Mouse (Mus musculus) lung, embryonic 15.5 days (tissue): Measurements from ENCODE around the gene Tpst2. TPM values are rescaled to one million over a fixed set of nuclear protein-coding genes. Genes with fewer than 3 reads are reported as not detected.

Experiments used
- ATAC-seq: fragments of 200-750 bp; cut with Nextera tagmentation; 2 replicates; pipeline ENCODE4 v1.8.0; 2017; ENCODE audit warnings: moderate number of reproducible peaks, borderline replicate concordance; ENCODE audit not compliant: low FRiP score, low TSS enrichment; ENCODE audit errors: extremely low read depth
- H3K27ac ChIP-seq: fragments of 300-500 bp; sonication (generic); 2 replicates; pipeline ENCODE4 v1.5.1; 2015; ENCODE audit warnings: moderate library complexity, mild to moderate bottlenecking, inconsistent platforms
- H3K27me3 ChIP-seq: fragments of 300-500 bp; sonication (generic); 2 replicates; pipeline ENCODE4 v1.6.1; 2015; ENCODE audit warnings: inconsistent platforms
- H3K36me3 ChIP-seq: fragments of 300-500 bp; sonication (generic); 2 replicates; pipeline ENCODE4 v1.6.1; 2015; ENCODE audit warnings: inconsistent platforms
- H3K4me1 ChIP-seq: fragments of 300-500 bp; sonication (generic); 2 replicates; pipeline ENCODE4 v1.6.1; 2015; ENCODE audit warnings: inconsistent platforms
- H3K4me2 ChIP-seq: fragments of 300-500 bp; sonication (generic); 2 replicates; pipeline ENCODE4 v1.6.1; 2015; ENCODE audit warnings: inconsistent platforms, mild to moderate bottlenecking, moderate library complexity
- H3K4me3 ChIP-seq: fragments of 300-500 bp; sonication (generic); 2 replicates; pipeline ENCODE4 v1.5.1; 2015; ENCODE audit warnings: mild to moderate bottlenecking, inconsistent platforms
- H3K9ac ChIP-seq: fragments of 300-500 bp; sonication (generic); 2 replicates; pipeline ENCODE4 v1.6.1; 2015; ENCODE audit warnings: inconsistent platforms
- H3K9me3 ChIP-seq: fragments of 300-500 bp; sonication (generic); 2 replicates; pipeline ENCODE4 v1.6.1; 2016; ENCODE audit warnings: inconsistent platforms
- WGBS: fragments of 180-500 bp; shearing (Covaris S2); methylation state at CpG from one replicate; pipeline ENCODE4 v1.1.7; 2015; 5-methylcytosine and 5-hydroxymethylcytosine counted together
- polyA plus RNA-seq: library from polyadenylated mRNA; unstranded; fragments of >200 nt; fragmentation: Nextera tagmentation; extraction: Ambion mirVana; gene quantifications from 2 replicates; pipeline ENCODE4 v1.2.1, GENCODE M21; 2015

Gene Tpst2
- polyA plus RNA-seq, 1 experiment from 2014 or later = 61.0 TPM

DNA sequence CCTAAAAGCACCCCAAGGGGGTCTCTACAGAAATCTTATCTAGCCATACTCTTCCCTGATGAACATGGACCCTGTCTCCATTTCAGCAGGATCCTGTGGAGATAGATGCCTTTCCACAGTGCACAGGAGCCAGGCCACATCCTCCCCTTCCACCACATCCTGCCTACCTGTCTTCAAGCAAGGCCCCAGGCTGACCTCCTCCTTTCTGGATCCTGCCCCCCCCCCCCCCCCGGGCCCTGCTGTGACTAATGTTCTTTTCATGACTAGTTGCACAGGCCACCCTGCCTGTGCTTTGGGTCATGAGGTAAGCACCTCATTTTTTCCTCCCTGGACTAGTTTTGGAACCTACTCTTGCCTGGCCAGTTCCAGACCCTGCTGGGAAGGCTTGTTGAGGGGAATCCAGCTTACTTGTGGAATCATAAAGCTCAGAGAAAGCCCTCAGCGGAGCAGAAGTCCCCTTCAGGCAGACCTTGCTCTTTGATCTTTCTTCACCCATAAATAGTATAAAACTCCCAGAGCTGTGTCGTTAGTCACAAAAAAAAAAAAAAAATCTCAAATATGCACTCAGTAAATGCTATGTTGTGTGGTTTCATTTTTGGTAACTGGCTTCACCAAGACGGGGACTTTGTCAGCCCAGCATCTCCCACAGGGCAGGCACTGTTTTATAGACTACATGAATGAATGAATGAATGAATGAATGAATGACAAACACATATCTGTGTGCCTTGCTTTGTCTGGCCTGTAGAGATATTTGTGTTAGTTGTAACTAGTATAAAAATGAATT lies 1.3 kb upstream of the Tpst2 start:
- Histone ChIP-seq H3K9me3 (no peaks in the 10 kb centered on the region), H3K27me3 (peaks cover 13% of the 10 kb centered on the region), H3K4me2 (peak overlapping the region; percentile 59), H3K4me1 (peaks cover 28% of the 10 kb centered on the region), H3K9ac (no peak overlapping the region), H3K27ac (no peak overlapping the region), H3K36me3 (no peaks in the 10 kb centered on the region), H3K4me3 (no peak overlapping the region)
- ATAC-seq = no peak
- 41% methylated on average over 4 of the region's 4 CpGs for WGBS

- H3K36me3 ChIP-seq = no peaks in the 10 kb centered on the region
- under 1% methylated on average over 19 of the region's 24 CpGs for WGBS
- peak overlapping the region; percentile 76 for H3K9ac ChIP-seq
- no peak for ATAC-seq
- H3K4me1 ChIP-seq = peaks cover 45% of the 10 kb centered on the region
- H3K9me3 ChIP-seq = no peaks in the 10 kb centered on the region
- peak overlapping the region; percentile 82 for H3K4me2 ChIP-seq
- peak overlapping the region; percentile 79 for H3K4me3 ChIP-seq
- peak overlapping the region; percentile 54 for H3K27ac ChIP-seq
- no peaks in the 10 kb centered on the region for H3K27me3 ChIP-seq
These were observed 437 bp downstream of the Tpst2 start for GRCm38 (mm10) chr5:112276907-112277348.

DNA sequence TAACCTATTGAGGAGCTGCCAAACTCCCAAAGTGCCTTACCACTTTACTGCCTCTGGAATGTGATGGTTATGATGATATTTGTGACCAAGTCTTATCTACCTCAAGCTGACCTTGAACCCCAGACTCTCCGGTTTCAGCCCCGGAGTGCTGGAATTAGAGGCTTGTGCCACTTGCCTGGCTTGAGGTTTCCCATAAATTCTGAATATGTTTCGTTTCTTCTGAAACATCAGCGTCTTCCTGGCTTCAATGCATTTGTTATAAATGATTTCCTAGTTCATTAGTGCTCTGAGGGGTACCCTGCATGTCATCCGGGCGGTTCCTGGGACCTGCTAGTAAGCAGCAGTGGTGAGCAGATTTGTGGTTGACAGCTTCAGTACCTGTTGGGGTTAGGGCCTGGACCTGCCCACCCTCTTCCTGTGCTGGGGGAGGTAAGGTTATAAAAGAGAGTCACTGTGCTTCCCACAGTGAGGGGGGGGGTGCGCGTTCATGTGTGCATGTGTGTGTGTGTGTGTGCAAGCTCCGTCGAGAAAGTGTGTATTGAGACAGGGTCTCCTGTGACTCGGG lies 1.5 kb downstream of the Tpst2 start:
- Histone ChIP-seq H3K27ac (no peak overlapping the region), H3K4me2 (peak overlapping the region; percentile 82), H3K4me3 (peak overlapping the region; percentile 79), H3K9ac (no peak overlapping the region; the same call in 1 of the 2 replicates), H3K27me3 (no peaks in the 10 kb centered on the region), H3K36me3 (no peaks in the 10 kb centered on the region), H3K4me1 (peaks cover 55% of the 10 kb centered on the region), H3K9me3 (no peaks in the 10 kb centered on the region)
- WGBS = 74% methylated on average over 11 of the region's 11 CpGs
- no peak for ATAC-seq

- H3K27me3 ChIP-seq = no peaks in the 10 kb centered on the region
- no peak overlapping the region for H3K9ac ChIP-seq
- H3K27ac ChIP-seq = peak overlapping the region; percentile 26; the same call in 1 of the 2 replicates
- H3K4me2 ChIP-seq = 0 out of 2 replicates have a peak overlapping the region, but pooled peaks have one; percentile 82
- no peaks in the 10 kb centered on the region for H3K9me3 ChIP-seq
- no peak for ATAC-seq
- WGBS = 85% methylated on average over 17 of the region's 17 CpGs
- H3K36me3 ChIP-seq = no peaks in the 10 kb centered on the region
- peaks cover 64% of the 10 kb centered on the region for H3K4me1 ChIP-seq
- H3K4me3 ChIP-seq = no peak overlapping the region
These were observed 2.9 kb downstream of the Tpst2 start for GRCm38 (mm10) chr5:112279181-112280021.

- Histone ChIP-seq H3K27me3 (no peaks in the 10 kb centered on the region), H3K27ac (peak overlapping the region; percentile 26; the same call in 1 of the 2 replicates), H3K4me2 (no peak overlapping the region), H3K9me3 (no peaks in the 10 kb centered on the region), H3K36me3 (no peaks in the 10 kb centered on the region), H3K9ac (no peak overlapping the region), H3K4me3 (no peak overlapping the region), H3K4me1 (peaks cover 71% of the 10 kb centered on the region)
- WGBS = 70% methylated on average over 7 of the region's 7 CpGs
- ATAC-seq = no peak
These were observed 3.7 kb downstream of the Tpst2 start for GRCm38 (mm10) chr5:112280151-112280550.

- Histone ChIP-seq H3K27ac (peak overlapping the region; percentile 26; the same call in 1 of the 2 replicates), H3K4me1 (peaks cover 71% of the 10 kb centered on the region), H3K36me3 (no peaks in the 10 kb centered on the region), H3K4me2 (no peak overlapping the region), H3K9me3 (no peaks in the 10 kb centered on the region), H3K9ac (no peak overlapping the region), H3K27me3 (no peaks in the 10 kb centered on the region), H3K4me3 (no peak overlapping the region)
- ATAC-seq = no peak
- WGBS = 52% methylated on average over 15 of the region's 15 CpGs
These were observed 4.6 kb downstream of the Tpst2 start for GRCm38 (mm10) chr5:112280863-112281660.

DNA sequence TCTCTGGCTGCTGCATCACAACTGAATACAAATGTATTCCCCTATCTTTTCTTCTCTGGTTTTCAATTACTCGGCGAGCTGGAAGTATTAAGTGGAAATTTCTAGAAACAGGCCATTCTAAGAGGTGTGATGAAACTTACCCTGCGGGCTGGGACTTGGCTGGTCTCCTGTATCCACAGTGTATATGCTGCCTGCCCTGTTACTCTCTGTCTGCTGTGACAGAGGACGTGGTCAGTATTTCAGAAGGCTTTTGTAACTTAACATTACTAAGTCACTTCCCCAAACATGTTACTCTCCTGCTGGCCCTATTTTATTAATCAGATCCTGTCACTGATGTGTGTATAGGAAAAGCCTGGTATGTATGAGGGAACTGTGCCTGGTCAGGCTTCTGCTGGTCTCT lies 5.2 kb downstream of the Tpst2 start:
- WGBS = 64% methylated on average over 4 of the region's 4 CpGs
- ATAC-seq = no peak
- Histone ChIP-seq H3K4me1 (peaks cover 76% of the 10 kb centered on the region), H3K9me3 (no peaks in the 10 kb centered on the region), H3K36me3 (no peaks in the 10 kb centered on the region), H3K4me3 (no peak overlapping the region), H3K4me2 (no peak overlapping the region), H3K27me3 (no peaks in the 10 kb centered on the region), H3K9ac (no peak overlapping the region), H3K27ac (peak overlapping the region; percentile 22; the same call in 1 of the 2 replicates)

DNA sequence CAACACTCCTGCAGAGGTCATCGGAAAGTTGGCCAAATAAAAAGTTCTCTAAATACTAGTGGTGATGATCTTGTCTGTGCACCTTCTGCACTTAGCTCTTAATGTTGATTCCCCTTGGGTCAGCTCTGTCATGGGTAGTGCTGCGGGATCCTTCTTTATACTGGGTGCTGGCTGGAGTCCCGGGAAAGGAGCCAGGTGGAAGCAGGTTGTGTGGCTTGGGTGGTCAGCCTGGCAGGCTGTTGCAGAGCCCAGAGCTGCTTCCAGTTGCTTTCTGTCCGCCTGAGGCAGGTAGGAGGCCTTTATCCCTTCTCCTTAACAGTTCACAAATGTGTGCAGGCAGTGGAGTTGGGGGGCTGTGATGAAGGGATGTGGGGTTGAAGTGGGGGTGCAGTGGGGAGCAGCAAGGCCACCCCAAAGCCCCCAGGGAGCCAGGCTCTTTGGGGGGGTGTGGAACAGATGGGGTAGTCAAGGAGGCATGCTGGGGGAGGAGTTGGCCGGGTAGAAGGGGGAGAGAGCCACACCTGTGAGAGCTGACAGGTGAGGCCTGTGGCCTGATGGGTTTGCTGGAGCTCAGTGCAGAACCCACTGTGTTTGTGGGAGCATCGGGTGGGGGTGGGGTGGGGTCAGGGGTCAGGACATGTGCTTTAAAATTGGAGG lies 5.8 kb downstream of the Tpst2 start:
- H3K4me2 ChIP-seq = no peak overlapping the region
- 59% methylated on average over 6 of the region's 6 CpGs for WGBS
- no peak overlapping the region for H3K9ac ChIP-seq
- ATAC-seq = no peak
- peak overlapping the region; percentile 74 for H3K27ac ChIP-seq
- H3K4me3 ChIP-seq = no peak overlapping the region
- H3K4me1 ChIP-seq = peaks cover 76% of the 10 kb centered on the region
- H3K36me3 ChIP-seq = no peaks in the 10 kb centered on the region
- no peaks in the 10 kb centered on the region for H3K9me3 ChIP-seq
- H3K27me3 ChIP-seq = no peaks in the 10 kb centered on the region

DNA sequence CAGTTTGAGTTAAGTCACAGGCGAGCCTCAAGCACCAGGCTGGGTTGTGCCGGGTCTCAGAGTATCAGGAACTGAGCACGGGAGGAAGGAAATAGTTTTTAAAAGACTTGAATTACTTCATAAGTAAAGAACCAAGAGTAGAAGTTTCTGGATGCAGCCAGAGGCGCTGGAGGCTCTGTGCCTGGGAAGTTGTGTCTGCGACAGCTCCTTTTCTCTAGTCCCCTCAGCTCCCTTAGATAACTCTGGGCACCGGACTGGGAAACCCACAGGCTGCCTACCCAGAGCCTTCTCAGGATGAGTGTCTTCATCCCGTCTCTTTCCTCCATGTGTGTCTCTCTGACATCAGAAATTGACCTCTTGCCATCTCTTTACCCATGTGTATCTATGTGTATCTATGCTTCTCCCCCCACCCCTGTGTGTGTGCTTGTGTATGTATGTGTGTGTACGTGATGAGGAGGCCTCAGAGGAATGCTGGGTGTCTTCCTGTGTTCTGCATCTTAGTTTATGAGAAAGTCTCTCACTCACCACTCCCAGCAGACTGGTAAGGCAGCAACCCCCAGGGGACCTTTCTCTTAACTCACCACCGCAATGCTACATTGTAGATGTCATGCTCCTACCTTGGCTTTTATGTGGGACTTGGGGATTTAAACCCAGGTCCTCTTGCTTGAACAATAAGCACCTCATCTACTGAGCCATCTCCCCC lies 6.4 kb downstream of the Tpst2 start:
- H3K4me1 ChIP-seq = peaks cover 70% of the 10 kb centered on the region

GRCm38 (mm10) chr5:112283543-112284202 lies 7.2 kb downstream of the Tpst2 start:
- 58% methylated on average over 10 of the region's 10 CpGs for WGBS
- H3K36me3 ChIP-seq = no peaks in the 10 kb centered on the region
- no peaks in the 10 kb centered on the region for H3K9me3 ChIP-seq
- ATAC-seq = peak; percentile 30; the same call in 1 of the 2 replicates
- no peaks in the 10 kb centered on the region for H3K27me3 ChIP-seq
- no peak overlapping the region for H3K9ac ChIP-seq
- peak overlapping the region; percentile 83 for H3K27ac ChIP-seq
- peaks cover 69% of the 10 kb centered on the region for H3K4me1 ChIP-seq
- H3K4me2 ChIP-seq = no peak overlapping the region
- no peak overlapping the region for H3K4me3 ChIP-seq

More for the DNA sequence above, 6.4 kb downstream of the Tpst2 start:
- Histone ChIP-seq H3K4me2 (no peak overlapping the region), H3K36me3 (no peaks in the 10 kb centered on the region), H3K9ac (no peak overlapping the region), H3K4me3 (no peak overlapping the region), H3K27ac (peak overlapping the region; percentile 74), H3K27me3 (no peaks in the 10 kb centered on the region), H3K9me3 (no peaks in the 10 kb centered on the region)
- ATAC-seq = no peak
- 63% methylated on average over 9 of the region's 9 CpGs for WGBS
